Mouse (Mus musculus): Measurements from ENCODE around the gene Ptgir.

- TF ChIP-seq GATA1 (IDR thresholded peaks at IDR 0.05; ENCODE audit: low read length) (no peak), TAL1 (IDR thresholded peaks at IDR 0.05; ENCODE audit: low read length) (no peak)
Observed at GRCm38 (mm10) chr7:16906281-16906680, at the start of gene Ptgir.
